Mouse (Mus musculus): Measurements from ENCODE around the gene Cfap73.

The Cfap73 gene

DNA sequence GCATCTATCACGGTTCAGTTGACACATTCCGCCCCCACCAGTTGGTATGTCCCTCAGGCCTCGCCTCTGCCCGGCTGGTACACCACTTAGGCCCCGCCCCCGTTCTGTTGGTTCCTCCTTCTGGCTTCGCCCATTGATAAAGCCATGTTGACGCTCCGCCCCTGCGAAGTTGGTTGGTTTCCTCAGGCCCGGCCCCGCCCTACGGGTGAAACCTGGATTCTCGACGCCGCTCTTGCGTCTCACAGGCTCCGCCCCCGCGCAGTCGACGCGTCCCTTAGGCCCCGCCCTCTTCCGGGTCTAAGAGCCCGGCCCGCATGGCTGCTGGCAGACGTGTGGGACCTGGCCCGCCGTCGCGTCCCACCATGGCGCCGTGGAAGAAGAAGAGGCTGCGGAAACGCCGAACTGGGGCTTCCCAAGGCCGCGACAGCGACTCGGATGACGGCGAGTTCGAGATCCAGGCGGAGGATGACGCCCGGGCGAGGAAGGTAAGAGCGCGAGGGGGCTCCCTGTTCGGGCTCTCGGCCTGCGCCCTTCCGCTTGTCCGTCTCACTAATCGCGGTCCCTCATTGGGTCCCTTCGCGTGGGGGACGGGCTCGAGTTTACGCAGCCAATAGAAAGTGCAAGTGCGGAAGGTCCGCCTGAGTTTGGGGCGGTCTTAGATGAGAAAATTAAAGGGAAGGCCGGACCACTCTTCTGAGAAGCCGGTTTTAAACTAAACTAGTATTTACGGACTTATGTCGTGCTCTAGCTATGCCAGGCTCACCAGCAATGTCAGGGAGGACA is 21.0 kb downstream of the Cfap73 start:
- peak; percentile 99 for DNase-seq (ENCODE audit: low spot score in 2 of 2)

- peak; percentile 99 for DNase-seq (ENCODE audit: low spot score in 2 of 2)
These were observed 21.6 kb downstream of the Cfap73 start, which contains the start of the genes Rita1 and Ddx54 for GRCm38 (mm10) chr5:120612442-120612821. Gene Rita1, minus strand, starts transcription at chr5:120612589. Gene Ddx54, plus strand, starts transcription at chr5:120612739.

- DNase-seq (ENCODE audit: low spot score in 2 of 2), result no peak
These were observed 22.6 kb downstream of the Cfap73 start for GRCm38 (mm10) chr5:120611416-120611815.

DNA sequence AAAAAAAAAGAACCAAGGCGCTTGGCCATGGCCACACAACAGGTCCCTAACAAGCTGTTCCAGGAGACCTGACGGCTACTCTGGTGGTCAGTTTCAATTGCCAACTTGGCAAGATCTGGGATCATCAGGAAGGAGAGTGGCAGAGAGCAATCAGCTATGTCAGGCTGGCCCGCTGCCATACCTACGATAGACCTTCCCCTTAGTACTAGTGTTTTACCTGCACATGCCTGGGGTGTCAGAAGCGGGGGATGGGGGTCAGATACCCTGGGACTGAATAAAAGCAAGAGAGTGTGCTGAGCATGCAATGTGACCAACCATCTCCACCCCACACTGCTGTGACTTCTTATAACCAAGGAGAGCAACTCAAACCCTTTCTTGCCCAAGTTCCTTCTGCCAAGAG is 23.1 kb downstream of the Cfap73 start:
- no peak for DNase-seq (ENCODE audit: low spot score in 2 of 2)

- DNase-seq (ENCODE audit: low spot score in 2 of 2), result no peak
These were observed 24.7 kb downstream of the Cfap73 start for GRCm38 (mm10) chr5:120609246-120609775.

DNA sequence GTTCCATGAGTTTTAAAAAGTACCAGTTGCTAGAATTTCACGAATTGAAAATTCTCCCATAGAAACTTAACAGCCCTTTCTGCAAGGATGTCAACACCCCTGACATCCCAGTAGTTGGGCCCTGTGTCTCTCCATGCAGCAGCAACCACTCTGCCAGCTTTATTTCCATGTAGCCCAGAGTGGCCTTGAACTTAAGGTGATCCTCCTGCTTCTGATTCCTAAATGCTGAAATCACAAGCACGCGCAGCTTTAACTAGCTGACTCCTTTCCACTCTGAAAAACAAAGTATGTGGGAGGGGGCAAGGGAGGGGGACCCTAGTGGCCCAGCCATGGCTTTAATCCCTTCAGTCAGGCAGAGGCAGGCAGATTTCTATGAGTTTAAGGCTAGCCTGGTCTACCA is 26.7 kb downstream of the Cfap73 start:
- no peak for DNase-seq (ENCODE audit: low spot score in 2 of 2)

DNA sequence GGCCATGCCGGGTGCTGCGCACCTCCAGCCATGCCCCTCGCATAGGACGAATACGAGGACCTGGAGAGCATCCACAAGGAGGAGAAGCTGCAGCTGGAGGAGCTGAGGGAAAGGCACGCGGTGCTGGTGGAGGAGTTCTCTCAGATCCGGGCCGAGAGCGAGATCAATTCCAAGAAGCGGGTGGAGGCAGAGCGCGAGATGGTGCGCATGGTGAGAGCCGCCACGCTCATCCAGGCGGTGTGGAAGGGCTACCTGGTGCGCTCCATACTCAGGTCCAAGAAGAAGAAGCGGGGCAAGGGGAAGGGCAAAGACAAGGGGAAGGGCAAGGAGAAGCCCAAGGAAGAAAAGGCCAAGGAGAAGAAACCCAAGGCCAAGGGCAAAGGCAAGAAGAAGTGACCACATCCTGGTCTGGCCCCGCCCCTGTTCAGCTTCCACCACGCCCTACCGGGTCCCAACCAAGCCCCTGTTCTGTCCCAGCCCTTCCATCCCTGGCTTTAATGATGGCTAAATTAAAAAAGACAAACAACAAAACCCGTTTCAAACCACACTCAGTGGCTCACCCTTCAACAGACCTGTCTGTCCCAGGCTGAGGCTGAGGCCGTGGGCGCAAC is 27.3 kb downstream of the Cfap73 start:
- no peak for DNase-seq (ENCODE audit: low spot score in 2 of 2)

GRCm38 (mm10) chr5:120605688-120606087 is 28.3 kb downstream of the Cfap73 start:
- peak; percentile 76 to 83 for DNase-seq (ENCODE audit: low spot score in 2 of 2)

GRCm38 (mm10) chr5:120605241-120605661 is 28.8 kb downstream of the Cfap73 start:
- DNase-seq (ENCODE audit: low spot score in 2 of 2), result no peak

- peak; percentile 70 to 75 for DNase-seq (ENCODE audit: low spot score in 2 of 2)
These were observed 29.2 kb downstream of the Cfap73 start for GRCm38 (mm10) chr5:120604839-120605238.

DNA sequence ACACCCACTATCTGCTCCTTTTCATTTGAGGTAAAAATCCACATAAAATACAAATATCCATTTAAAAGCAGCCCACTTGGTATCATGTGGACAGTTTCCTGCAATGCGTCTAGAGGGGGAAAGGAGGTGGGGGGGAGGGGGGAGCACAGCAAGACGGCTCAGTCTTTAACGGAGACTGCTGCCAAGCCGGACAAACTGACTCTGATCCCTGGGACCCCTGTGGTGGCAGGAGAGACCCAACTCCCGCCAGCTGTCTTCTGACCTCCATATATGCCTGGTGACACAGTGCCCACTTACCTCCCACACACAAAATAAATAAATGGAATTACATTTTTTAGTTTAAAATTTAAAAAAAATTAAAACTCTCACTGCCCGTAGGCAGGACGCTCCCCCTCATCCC is 30.5 kb downstream of the Cfap73 start:
- no peak for DNase-seq (ENCODE audit: low spot score in 2 of 2)

- no peak for DNase-seq (ENCODE audit: low spot score in 2 of 2)
These were observed 31.8 kb downstream of the Cfap73 start for GRCm38 (mm10) chr5:120602210-120602609.

- DNase-seq (ENCODE audit: low spot score in 2 of 2), result no peak
These were observed 32.9 kb downstream of the Cfap73 start for GRCm38 (mm10) chr5:120600946-120601668.

- no peak for DNase-seq (ENCODE audit: low spot score in 2 of 2)
These were observed 34.4 kb downstream of the Cfap73 start for GRCm38 (mm10) chr5:120599625-120600024.

DNA sequence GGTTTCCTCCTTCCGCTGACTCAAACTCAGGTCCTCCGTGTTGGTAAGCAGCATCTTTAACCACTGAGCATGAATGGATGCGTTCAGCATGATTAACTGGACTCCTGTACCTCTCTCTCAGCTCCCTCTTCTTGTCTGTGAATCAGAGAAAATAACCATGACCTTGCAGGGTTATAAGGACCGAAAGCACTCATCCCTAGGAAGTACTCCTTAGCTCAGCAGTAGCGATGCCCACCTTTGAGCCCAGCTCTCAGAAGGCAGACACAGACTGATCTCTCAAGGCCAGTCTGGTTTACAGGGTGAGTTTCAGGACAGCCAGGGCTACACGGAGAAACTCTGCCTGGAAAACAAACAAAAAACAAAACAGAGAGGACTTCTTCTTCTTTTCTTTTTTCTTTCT is 39.5 kb downstream of the Cfap73 start:
- DNase-seq (ENCODE audit: low spot score in 2 of 2), result no peak

GRCm38 (mm10) chr5:120592141-120592540 is 41.9 kb downstream of the Cfap73 start:
- DNase-seq (ENCODE audit: low spot score in 2 of 2), result no peak

GRCm38 (mm10) chr5:120590356-120591010 is 43.6 kb downstream of the Cfap73 start:
- DNase-seq (ENCODE audit: low spot score in 2 of 2), result no peak

DNA sequence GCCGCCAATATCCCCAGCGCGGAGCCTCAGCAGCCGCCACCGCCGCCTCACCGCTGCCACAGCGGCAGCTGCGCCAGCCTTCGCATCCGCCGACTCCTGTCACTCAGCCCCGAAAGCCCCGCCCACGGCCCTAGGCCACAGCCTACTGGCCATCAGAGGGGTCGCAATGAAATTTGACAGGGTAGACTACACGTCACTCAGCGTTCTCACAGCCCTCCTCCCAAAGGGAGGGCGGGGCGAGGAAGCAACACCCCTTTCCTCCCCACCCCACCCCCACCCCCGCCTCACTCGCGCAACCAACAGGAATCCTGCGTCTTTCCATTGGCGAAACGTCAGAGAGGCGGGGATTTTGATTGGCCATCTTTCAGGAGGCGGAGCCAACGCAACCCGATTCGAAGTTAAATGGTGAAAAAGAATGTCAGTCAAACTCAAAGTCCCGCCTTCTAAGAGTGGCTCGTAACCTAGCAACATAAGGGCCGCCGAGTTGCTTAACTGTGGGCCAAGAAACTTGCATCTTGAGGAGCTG is 45.4 kb downstream of the Cfap73 start, which contains the start of the genes Tpcn1 and Iqcd:
Gene Tpcn1, minus strand, starts transcription at position 105 of the 526 bp plus-strand sequence.
Gene Iqcd, plus strand, starts transcription at position 448 of the 526 bp plus-strand sequence.
- DNase-seq (ENCODE audit: low spot score in 2 of 2), result peak; percentile 93 to 98

DNA sequence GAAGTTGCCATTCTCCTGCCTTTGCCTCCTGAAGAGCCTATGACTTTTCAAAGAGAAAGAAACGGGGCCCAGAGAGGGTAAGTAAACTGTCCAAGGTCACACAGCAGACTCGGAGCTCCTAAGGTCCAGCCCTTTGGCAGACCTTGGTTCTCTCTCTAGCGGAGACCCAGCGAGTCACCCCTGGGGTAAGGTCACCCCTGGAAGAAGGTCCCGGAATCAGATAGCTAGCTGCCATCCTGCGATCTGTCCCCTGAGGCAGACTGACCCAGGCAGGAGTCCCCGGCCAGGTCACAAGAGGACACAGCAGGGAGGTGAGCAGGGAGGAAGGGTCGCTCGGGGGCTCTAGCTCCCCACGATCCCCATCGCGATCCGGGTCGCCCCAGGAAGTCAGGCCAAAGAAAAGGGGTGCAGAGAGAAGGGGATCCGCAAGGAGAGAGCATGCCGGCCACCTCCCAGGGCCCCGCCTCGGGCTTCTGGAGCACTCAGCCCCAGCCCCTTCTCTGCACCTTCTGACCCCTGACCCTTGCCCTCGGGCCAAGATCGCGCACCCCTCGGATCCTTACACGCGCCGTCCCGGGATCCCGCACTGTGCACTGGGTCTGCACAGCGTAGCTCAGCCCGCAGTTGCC is 46.0 kb downstream of the Cfap73 start:
- DNase-seq (ENCODE audit: low spot score in 2 of 2), result no peak

DNA sequence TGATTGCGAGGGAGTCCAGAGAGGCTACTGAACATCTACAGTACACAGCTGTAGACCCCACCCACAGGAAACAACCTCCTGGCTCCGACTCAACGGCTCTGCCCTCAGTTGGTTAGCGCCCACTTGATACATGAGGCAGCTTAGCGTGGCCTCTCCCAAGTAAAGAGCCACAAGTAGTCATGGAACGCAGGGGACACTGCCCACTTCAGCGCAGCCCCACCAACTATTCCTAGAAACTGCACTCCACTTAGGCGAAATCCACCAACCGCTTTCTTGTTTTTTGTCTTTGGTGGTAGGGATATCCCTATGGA is 46.5 kb downstream of the Cfap73 start:
- DNase-seq (ENCODE audit: low spot score in 2 of 2), result no peak

Measured in frontal cortex, postnatal 25 days (tissue).